Mouse (Mus musculus): ENCODE data around the gene Fam114a1.
A peak's percentile ranks its signal among the peaks of the same experiment; 100 is the strongest.

Gene Fam114a1

GRCm38 (mm10) chr5:65003946-65004535 is 34.2 kb downstream of the Fam114a1 start:
- DNase-seq (ENCODE audit: low read depth, low spot score), result no peak

- no peak for DNase-seq (ENCODE audit: low read depth, low spot score)
These were observed 35.4 kb downstream of the Fam114a1 start for GRCm38 (mm10) chr5:65005251-65005650.

DNA sequence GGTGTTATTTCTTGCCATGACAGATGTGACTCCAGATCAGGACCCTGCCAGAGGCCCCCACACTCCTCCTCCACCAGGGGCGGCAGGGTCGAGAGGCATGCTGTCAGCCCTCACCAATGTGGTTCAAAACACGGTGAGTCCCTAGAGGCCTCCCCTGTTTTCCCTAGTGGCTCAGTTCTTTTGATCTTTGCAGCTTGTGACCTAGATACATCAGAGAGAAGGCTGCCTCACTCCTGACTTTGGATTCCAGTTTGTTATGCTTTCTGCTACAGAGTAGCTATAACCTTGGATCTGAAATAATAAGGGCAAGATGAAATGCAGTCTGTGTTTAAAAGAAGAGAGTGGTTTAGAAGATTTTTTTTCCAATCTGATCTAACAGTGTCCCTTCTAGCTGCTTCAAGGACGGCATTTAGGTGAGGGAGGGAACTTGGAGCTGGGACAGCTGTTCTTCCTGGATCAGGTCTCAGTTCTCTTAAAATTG is 36.2 kb downstream of the Fam114a1 start:
- DNase-seq (ENCODE audit: low read depth, low spot score), result no peak

DNA sequence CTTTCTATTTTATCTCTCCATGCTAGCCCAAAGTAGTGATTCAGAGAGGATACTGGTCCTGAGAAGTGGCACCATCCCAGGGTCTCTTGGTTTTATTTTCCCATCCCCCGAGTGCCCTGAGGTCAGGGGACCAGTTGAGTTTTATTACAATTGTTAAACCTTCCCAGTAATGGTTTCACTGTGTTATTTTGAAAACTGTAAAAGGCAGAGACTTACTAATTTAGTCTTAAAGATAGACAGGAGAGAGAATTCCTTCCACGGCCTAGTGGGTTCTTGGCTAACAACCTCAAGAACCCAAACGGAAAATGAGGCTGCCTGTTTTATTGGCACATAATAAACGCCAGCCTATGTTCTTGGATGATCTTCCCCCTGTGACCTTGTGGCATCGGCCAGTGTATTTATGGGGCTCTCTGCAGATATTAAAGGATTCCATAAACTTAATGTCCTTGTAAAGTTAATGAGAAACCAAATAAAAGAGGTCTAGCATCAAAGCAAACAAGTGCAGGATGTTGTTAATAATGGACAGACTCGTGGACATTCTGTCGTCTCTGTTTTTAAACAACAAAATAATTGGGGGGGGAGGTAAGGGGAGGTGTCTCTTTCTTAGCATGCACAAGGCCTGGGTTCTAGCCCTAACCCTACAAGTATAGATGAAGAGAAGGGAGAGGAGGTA is 42.2 kb downstream of the Fam114a1 start:
- peak; percentile 62 for DNase-seq (ENCODE audit: low read depth, low spot score)

- no peak for DNase-seq (ENCODE audit: low read depth, low spot score)
These were observed 45.6 kb downstream of the Fam114a1 start for GRCm38 (mm10) chr5:65015508-65015907.

- no peak for DNase-seq (ENCODE audit: low read depth, low spot score)
These were observed 49.2 kb downstream of the Fam114a1 start for GRCm38 (mm10) chr5:65019109-65019508.

- DNase-seq (ENCODE audit: low read depth, low spot score), result no peak
These were observed 50.0 kb downstream of the Fam114a1 start for GRCm38 (mm10) chr5:65019823-65020222.

DNA sequence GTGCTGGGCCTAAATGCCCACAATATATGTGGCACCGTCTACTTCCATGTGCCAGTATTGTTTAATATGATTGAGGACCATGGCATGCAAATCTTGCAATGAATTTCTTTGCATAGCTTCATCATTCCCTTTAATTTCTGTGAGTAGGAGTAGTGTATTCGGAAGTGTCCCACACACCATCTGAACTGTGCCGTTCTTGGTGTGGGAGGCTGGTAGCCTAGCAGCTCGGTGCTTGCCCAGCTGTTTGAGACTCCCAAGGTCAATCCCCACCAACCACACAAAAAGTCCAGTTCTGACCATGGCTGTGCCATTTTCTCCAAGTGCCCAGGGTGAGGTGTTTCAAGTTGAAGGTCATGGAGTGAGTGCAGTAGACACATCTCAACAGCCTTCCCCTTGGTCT is 52.1 kb downstream of the Fam114a1 start:
- DNase-seq (ENCODE audit: low read depth, low spot score), result no peak

DNA sequence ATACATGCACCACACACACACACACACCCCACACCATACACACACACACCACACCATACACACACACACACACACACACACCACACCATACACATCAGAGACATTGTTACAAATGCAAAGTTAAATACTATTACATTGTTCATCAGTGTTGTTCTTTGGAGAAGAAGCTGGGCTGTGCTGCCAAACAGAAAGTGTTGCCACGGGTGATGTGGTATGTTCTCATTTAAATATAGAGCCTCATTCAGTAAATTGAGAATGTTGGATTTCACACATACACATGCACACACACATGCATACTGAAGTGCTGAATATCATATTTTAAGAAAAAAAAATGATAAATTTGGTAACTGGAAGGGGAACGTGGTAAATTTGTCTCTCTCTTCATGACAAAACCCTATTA is 54.8 kb downstream of the Fam114a1 start:
- no peak for DNase-seq (ENCODE audit: low read depth, low spot score)

GRCm38 (mm10) chr5:65025916-65026315 is 56.0 kb downstream of the Fam114a1 start:
- no peak for DNase-seq (ENCODE audit: low read depth, low spot score)

GRCm38 (mm10) chr5:65026776-65027175 is 56.9 kb downstream of the Fam114a1 start:
- no peak for DNase-seq (ENCODE audit: low read depth, low spot score)

DNA sequence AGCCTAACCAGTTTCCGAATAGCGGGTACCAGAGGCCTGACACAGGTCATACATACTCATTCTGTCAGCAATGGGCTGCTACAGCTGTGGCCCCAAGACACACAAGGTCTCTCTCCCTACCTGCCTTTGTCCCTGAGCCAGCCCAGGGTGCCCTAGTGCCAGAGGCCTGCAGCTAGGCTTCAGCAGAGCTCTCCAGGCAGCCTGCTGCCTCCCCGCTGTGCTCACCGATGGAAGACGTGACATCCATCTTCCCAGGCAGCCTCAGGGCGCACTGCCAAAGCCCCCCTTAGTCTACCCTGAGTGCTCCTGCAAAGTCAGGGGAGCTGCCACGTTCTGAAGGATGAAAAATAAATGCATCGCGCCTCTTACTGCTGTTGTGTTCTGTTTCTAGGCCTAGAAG is 58.1 kb downstream of the Fam114a1 start:
- DNase-seq (ENCODE audit: low read depth, low spot score), result no peak

DNA sequence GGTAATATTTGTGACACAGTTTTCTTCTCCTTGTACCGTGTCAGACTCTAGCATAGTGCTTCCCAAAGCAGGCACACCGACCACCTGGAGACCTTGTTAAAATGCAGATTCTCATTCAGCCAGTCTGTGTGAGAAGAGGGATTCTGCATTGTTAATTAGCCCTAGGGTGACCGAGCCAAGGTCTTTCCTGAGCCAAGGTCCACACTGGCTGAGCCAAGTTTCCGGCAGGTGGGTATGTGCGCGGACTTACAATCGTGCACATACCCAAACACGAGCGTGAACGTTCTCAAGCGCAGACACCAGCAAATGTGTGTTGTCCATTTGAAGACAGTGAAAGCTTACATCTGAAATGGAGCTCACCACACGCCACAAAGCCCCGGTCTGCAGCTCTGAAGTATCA is 66.7 kb downstream of the Fam114a1 start:
- no peak for DNase-seq (ENCODE audit: low read depth, low spot score)

DNA sequence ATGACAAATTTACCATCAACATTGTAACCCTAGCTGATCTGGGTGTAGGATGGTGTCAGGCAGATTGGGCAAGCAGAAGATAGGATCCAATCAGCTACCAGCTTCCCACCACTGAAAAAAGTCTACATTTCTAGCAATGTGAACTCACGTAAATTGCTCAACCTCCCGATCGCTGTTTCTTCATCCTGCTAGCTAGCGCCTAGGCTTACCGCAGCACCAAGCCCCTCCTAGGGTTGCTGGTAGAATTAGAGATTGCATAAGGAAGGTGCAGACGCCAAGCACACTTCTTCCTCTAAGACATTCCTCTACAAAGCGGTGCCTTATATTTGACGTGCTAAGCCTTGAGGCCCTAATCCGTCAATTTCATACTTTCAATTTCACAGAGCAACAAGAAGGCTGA is 68.4 kb downstream of the Fam114a1 start:
- peak; percentile 26 for DNase-seq (ENCODE audit: low read depth, low spot score)

DNA sequence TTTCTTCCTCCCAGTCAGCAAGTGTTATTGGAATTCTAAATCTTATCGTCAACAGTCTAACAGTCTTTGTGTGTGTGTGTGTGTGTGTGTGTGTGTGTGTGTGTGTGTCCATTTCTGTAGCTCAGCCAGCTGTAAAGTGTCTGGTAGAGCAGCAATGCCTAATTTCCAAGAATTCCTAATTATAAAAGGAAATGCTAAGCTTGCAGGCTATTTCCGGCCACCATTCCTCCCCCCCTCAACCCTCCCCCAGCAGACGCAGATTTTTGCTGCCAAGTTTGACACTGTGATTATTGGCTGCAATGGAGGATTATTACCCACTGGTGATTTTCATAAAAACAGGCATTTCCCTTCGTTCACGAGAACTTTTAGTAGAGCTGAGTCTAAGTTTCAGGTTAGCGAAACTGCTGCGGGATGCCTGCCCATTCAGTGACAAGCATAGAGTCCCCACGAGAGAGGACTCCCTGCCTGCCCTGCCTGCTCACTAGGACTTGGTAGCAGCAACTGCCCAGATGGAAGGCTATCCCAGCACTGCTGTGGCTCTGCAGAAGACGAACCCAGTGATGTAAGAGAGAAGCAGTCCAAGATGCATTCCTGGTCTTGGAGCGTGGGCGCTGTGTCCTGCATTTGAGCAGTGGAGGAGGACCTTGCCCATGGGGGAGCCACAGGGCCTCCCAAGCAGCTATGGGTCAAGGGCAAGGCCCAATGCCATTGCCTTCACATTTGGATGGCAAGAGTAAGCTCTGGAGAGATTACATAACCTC is 69.1 kb downstream of the Fam114a1 start:
- no peak for DNase-seq (ENCODE audit: low read depth, low spot score)

GRCm38 (mm10) chr5:65040463-65040862 is 70.6 kb downstream of the Fam114a1 start:
- no peak for DNase-seq (ENCODE audit: low read depth, low spot score)

DNA sequence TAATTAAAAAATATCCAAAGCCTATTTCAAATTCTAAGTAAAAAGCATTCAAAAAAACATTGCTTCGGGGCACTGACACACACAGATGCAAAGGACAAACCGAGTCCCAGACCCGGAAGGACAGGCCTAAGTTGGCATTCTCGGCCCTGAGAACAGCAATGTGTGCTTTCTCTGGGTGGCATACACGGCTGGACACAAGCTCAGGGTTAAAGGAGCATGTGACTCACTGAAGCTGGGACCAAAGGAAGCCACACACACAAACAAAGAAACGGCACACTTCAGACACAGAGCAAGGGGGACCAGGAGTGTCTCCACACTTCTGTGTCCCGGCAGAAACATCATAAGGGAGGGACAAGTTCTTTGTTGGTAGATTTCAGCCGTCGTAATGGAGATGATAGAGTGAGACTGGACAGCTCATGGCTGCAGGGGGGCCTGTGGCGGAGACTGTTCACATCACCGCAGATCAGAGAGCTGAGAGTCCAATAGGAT is 73.6 kb downstream of the Fam114a1 start:
- no peak for DNase-seq (ENCODE audit: low read depth, low spot score)

DNA sequence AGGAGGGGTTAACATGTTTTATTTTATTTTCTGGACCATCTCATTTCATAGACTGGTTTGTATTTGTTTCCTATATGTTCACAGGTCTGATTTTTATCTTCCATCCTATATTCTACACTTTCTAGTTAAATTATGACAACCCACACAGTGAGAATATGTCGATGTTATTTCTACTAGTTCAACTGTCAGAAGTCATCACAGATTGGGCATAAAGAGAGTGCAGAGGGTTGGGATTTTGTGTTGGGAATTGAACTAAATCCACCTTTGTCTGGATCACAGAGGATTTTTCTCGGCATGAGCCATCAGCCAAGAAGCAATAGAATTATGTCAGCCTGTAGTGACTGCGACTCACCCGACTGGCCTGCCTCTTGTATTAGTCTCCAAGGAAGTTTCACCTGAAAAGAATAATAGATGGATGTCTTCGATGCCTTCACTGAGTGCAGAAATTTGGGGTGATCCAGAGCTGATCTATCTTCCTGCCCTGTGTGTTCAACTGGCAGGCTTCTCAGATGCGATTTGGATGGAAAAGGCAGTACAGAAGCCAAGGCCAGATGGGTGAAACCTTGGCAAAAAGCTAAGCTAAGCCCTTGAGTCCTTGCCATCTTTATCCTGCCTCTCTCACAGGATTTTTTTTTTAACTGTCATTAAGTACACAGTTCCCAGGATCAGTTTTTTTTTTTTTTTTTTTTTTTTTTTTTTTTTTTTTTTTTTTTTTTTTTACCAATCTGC is 75.9 kb downstream of the Fam114a1 start:
- no peak for DNase-seq (ENCODE audit: low read depth, low spot score)

GRCm38 (mm10) chr5:65046442-65047284 is 76.8 kb downstream of the Fam114a1 start:
- no peak for DNase-seq (ENCODE audit: low read depth, low spot score)

- DNase-seq (ENCODE audit: low read depth, low spot score), result no peak
These were observed 77.5 kb downstream of the Fam114a1 start for GRCm38 (mm10) chr5:65047285-65047855.

DNA sequence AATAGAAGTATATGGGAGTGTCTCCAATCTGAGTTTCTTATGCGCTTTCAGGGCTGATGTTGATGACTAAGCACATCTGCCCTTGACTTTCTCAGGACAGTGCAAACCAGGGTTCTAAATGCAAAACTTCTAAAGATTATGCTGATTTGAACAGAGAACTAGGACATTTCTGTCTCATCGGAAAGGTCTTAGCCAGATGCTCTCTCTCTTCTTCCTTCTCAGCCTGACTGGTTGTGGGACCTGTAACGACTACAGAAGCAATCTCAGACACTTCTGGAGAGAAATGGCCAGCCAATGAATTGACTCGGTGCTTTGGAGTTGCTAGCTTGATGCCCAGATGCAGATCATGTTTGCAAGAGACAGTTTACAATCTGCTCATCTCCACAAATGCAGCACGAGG is 80.0 kb downstream of the Fam114a1 start:
- no peak for DNase-seq (ENCODE audit: low read depth, low spot score)
